Mouse (Mus musculus): ENCODE data around the gene Cabp4.
"Not testable (repeated sequence)": the region's sequence is repeated elsewhere in the genome, so short reads cannot be mapped to it uniquely, and the experiment has no call there.

The Cabp4 gene

DNA sequence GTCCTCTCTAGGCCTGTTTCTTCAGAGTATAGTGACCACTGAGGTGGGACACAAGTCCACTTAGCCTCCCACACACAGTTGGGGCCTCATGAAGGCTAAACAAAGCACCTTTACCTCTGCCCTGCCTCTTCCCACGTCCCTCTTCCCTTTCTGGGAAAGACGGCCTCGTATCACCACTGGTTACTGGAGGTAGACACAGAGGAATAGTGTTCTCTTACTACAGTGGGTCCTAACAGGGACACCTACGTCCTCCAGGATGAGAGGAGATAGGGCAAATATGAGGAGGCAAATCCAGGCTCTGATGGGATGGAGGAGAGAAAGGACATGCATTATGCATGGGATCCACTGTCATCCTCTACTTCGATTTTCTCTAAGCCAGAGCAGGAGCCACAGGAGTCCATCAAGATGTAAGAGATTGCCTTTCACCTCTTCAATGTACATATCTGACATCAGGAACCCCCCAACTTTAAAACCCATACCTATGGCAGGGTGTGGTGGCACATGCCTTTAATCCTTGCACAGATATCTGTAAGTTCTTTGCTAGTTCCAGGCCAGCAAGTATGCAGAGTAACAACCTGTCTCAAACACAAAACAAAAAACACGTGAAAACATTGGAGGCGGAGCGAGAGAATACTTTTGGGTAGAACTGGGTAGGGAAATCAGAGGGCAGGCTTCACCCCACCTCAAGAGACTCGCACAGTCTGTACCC is 4.1 kb upstream of the Cabp4 start:
- in situ Hi-C loops (cut with MboI, MseI), result no loop called here

DNA sequence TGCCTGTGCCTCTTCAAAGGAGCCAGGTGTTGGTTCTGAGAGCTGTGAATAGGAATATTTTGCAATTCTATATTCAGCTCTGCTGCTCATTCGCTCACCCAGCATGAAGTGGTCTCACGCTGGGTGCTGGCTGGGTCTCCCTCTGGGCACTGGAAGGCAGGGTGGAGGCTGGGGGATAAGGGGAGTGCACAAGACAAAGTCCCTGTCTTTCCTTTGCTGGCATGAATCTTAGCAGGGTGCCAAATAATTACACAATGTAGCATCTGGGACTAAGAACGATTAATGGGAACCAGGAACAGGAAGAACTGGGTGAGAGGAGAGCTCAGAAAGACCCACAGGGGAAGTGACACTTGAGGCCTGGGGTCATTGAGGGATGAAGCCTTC is 3.2 kb upstream of the Cabp4 start:
- in situ Hi-C loops (cut with MboI, MseI), result no loop called here

DNA sequence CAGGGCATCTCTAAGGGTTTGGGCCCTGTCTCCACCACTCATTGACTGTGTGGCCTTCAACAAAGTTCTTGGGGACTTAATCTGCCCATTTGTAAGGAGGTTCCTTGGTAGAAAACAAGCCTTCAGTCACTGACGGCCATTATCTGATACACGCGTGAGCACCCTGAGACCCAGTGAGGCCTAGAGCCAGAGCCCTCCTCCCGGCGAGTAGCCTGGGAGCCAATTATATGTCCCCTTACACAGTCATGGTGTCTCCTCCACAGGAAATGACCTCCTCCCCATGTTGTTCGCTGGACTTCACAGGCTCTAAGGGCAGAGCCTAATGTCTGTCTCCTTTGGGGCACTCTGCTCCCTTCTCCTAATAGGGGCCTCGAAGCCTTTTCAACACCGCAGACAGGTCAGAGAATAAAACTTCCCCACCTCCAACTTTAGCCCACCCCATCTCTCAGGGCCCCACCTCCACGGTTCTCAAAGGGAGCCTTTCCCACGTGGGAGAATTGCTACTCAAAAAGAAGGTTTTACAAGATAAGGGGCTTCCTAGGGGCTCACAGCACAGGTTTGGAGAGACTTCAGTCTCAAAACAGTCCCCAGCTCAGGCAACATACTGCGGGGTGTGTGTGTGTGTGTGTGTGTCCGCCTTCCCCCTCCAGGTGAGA is 2.7 kb upstream of the Cabp4 start:
- in situ Hi-C loops (cut with MboI, MseI), result no loop called here

DNA sequence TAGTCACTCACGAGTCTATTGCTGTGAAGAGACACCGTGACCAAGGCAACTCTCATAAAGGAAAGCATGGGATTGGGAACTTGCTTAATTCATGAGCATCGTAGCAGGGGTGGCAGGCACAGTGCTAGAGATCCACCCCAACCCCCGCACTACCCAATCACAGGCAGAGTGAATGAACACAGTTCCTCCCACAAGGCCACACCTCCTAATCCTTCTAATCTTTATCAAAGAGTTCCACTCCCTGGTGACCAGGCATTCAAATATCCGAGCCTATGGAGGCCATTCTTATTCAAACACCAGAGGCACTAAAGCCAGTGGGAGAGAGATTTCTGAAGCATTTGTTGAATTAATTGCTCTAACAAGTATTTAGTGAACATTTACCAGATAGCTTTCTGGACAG is 2.1 kb upstream of the Cabp4 start:
- in situ Hi-C loops (cut with MboI, MseI), result no loop called here

DNA sequence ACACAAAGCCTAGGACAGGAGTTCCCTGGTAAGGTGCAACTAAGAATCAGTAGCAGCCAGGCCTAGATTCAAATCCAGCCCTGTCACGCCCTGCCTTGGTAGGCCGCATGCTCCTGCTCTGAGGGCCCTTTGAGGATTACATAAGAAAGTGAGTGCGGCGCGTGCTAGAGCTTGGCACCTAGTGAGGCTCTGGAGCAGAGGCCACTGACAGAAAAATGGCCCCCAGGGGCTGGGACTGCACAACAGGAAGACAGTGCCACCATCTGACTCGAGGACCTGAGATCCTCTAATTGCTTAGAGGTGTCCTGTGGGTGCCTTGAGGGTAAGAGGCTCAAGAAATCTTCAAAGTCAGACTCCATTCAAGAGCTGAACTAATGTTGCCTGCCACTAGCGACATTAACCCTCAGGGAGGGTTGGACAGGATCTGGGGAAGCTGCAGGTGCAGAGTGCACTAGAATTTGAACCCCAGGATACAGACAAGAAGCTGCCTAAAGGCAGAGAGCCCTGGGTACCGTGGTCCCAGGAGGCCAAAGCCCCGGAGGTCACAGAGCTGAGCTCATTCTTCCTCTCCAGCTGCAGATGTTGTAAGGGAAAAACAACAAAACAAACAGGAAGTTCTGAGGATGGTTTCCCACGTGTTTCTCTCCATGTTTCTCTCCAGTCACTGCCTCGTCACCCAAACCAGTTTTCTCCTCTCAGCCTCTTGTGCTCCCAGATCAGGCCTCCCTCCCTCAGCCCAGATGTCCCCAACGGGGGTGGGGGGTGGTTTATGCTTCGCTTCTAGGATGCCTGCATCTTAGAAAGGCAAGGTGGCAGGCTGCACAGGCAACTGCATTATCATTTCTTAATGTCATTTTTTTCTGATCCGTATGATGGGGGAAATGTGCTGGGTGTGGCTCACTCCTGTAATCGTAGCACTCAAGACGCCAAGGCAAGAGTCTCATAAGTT is 991 bp upstream of the Cabp4 start:
- in situ Hi-C loops (cut with MboI, MseI), result no loop called here

DNA sequence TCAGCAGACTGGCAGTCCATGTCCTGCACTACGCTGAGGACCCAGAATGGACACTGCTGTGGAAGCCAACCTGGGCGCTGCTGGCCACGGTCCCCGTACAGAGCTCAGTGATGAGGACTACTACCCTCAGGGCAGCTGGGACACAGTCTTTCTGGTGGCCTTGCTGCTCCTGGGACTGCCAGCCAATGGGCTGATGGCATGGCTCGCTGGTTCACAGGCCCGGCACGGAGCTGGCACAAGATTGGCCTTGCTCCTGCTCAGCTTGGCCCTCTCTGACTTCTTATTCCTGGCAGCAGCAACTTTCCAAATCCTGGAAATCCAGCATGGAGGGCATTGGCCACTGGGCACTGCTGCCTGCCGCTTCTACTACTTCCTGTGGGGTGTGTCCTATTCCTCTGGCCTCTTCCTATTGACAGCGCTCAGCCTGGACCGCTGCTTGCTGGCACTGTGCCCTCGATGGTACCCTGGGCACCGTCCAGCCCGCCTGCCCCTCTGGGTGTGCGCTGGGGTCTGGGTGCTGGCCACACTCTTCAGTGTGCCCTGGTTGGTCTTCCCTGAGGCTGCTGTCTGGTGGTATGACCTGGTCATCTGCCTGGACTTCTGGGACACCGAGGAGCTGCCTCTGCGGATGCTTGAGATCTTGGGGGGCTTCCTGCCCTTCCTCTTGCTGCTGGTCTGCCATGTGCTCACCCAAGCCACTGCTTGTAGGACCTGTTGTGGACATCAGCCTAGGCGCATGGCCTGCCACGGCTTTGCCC is 1.2 kb downstream of the Cabp4 start:
- in situ Hi-C loops (cut with MboI, MseI), result no loop called here

DNA sequence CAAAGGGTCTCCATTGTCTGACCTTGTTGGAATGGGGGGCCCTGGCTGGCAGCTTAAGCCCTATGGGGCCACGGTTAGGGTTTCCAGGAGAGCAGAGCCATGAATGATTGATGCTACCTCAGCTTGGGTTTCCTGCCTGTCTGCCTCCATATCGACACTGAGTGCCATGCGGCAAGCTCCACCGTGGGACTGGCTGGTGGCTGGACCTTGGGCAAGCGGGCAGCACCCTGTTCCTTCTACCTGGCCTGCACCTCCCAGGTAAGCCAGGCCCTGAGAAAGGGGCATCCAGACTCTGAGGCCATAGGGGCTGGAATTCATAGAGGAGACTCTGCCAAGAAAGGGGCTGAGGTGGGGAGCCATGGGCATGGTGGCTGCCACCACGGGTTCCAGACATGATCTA is 3.7 kb downstream of the Cabp4 start:
- in situ Hi-C loops (cut with MboI, MseI), result no loop called here

DNA sequence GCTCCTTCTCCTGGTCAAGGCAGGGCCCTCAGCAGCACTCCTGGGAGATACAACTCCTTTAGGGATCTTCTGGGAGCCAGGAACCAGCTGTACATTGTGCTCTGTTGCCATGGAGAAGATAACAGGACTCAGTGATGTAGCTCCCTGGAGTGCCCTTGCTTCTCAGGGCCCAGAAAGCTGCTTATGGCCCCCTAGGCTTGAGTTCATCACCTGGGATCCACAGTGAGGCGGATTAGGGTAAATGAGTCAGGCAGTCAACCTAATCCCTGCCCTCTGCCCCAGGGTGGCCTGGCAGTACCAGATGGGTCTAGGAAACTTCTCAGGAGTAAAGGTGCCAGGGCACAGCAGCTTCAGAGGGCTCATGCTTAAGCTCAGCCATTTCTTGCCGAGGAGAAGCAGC is 4.4 kb downstream of the Cabp4 start, which contains the start of gene Gpr152:
TSS of gene Gpr152 (plus strand) at position 342 of the 400 bp plus-strand sequence.
- in situ Hi-C loops (cut with MboI, MseI), result no loop called here

DNA sequence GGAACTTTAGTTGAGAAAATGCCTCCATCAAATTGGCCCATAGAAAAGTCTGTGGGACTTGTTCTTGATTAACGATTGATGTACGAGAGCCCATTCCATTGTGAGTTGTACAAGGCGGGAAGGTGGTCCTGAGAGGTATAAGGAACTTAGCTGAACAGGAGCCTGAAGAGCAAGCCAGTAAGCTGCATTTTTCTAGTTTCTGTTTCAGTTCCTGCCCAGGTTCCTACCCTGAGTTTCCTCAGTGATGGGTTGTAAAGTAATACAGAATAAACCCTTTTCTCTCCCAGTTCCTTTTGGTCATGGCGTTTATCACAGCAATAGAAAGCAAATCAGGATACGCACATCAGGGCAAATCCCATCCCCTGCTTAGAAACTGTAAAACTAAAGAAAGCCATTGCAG is 5.9 kb downstream of the Cabp4 start:
- in situ Hi-C loops (cut with MboI, MseI), result no loop called here

DNA sequence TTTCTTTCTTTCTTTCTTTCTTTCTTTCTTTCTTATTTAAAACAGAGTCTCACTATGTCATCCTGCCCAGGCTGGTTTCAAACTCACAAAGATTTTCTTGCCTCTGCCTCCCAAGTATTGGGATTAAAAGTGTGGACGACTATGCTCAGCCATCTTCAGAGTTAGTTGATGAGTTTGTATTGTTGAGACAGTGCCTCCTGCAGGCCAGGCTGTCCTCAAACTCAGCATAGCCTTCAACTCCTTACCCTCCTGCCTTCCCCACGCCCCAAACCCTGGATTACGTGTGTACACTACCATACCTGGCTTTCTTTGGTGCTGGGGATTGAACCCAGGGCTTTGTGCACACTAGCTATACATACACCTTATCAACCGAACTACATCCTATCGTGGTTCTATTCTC is 7.4 kb downstream of the Cabp4 start:
- in situ Hi-C loops (cut with MboI, MseI), result no loop called here

DNA sequence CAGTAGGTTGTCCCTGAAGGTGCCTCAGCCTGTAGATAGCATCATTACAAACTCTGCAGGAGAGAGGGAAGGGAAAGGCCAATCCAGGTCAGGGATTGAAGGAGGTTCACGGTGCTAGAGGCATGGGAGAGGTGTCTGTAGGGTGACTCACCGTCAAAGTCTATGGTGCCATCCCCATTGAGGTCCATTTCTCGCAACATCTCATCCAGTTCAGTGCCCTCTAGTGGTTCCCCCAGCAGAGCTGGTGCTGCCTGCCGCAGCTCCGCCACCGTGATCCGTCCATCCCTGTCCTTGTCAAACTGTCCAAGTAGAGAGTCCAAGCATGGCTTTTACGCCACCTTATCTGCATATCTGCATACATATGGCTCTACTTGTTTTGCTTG is 7.9 kb downstream of the Cabp4 start:
- in situ Hi-C loops (cut with MboI, MseI), result not testable (repeated sequence)

DNA sequence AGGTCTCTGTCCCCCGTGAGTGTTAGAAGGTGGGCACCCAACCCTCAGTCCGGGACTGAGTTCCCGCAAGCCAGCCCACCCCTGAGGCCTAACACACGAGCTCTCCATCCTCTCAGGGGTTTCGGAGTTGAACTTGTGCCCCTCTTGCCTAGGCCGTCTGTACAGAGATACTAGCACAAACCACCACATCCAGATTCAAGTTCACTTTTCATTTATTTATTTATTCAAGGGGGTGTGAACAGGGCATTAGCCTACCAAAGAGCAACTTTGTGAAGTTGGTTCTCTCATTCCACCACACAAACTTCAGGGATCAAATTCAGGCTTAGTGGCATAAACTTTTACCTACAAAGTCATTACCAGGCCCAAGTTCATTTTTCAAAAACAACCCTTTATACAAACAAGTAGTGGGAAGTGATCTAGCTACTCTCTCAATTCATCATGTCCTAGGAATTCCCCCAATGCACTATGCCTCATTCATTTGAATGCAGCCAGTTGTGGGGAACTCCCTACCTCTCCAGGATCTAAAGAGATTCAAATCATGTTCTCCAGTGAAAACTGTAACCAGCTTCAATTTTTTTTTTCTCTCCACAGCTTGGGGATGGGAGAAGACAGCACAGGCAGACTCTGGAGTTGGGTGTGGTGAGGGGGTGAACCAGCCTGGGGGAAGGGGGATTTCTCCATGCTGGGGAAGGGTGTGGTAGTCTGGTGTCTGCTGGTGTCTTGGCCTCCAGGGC is 8.4 kb downstream of the Cabp4 start:
- in situ Hi-C loops (cut with MboI, MseI), result not testable (repeated sequence)

DNA sequence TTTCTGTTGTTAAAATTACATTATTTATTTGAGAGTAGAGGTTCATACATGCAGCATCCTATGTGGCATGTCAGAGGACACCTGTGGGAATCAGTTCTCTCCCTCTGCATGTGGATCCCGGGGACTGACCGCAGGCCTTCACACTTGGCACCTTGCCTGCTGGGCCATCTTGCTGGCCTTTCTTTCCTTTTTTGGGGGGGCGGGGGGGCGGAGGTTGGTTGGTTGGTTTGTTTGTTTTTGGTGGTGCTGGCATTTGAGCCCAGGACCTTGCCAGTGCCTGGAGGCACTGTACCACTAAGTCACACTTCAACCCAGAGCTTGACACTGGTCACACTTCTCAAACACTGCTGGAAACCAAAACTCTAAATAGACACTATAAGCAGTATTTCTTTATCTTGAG is 9.5 kb downstream of the Cabp4 start:
- in situ Hi-C loops (cut with MboI, MseI), result no loop called here

DNA sequence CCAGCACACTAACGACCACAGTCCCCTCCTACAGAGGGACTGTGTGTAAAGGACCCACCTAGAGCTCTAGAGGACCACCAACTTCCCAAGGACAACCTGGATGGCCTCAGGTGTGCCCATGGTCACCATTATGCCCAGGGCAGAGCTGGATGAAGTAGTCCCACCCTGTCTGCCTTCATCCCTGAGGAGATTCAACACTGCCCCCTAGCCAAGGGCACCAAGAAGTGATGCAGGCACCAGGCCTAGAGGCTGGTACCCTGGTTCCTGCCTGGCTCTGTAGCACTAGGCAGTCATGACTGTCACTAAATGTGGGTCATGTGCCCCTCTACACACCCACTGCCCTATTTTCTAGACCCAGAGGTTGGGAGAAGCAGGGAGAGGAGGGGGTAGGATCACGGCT is 12.1 kb downstream of the Cabp4 start:
- in situ Hi-C loops (cut with MboI, MseI), result no loop called here

DNA sequence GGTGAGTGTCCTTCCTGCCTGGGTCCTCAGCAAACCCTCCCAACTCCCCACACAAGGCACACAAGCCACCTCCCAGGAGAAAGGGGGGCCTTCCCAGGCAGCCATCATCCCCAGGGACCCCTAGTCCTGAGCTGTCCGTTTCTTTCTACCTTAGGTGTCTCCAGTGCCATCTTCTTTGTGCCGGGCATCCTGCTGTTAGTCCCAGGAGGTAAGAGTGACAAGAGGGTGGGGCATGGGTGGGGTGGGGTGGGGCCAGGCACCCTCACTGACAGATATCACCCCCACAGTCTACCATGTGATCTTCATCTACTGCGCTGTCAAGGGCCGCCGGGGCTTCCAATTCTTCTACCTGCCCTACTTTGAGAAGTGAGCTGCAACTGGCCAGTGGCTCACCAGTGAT is 12.8 kb downstream of the Cabp4 start:
- in situ Hi-C loops (cut with MboI, MseI), result no loop called here

DNA sequence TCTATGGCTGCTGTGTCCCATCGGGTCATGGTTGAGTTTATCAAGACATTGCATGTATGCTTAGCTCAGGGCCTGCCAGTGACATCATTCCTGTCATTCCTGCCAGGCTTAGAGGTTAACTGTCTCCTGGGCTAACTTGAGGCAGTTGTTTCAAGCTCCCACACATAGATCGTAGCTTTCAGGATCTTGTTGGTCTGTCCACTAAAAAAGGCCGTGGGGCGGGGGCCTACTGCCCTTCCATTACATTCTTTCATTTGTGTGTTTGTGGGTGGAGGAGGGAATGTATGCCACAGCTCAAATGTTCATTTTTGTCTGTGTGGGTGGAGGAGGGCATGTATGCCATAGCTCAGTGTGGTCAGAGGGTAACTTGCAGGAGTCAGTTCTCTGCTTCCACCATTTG is 13.7 kb downstream of the Cabp4 start:
- in situ Hi-C loops (cut with MboI, MseI), result no loop called here

DNA sequence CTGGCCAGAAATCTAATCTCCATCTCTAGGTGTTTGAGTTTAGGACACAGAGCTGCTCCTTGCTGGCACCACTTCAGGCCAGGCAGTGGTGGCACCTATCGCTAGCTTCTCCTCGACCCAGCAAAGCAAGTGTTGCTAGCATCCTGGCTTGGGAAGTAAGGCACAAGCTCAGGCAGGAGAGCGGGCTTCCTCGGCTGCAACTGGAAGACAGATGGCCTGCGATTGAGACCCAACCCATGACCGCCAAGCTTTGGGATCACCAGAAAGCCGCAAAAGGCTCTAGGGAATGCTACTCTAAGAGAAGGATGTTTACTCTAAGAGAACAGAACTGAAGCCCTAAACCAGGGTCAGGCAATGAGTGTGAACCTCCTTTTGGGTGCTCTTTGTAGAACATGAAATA is 14.4 kb downstream of the Cabp4 start:
- in situ Hi-C loops (cut with MboI, MseI), result no loop called here

DNA sequence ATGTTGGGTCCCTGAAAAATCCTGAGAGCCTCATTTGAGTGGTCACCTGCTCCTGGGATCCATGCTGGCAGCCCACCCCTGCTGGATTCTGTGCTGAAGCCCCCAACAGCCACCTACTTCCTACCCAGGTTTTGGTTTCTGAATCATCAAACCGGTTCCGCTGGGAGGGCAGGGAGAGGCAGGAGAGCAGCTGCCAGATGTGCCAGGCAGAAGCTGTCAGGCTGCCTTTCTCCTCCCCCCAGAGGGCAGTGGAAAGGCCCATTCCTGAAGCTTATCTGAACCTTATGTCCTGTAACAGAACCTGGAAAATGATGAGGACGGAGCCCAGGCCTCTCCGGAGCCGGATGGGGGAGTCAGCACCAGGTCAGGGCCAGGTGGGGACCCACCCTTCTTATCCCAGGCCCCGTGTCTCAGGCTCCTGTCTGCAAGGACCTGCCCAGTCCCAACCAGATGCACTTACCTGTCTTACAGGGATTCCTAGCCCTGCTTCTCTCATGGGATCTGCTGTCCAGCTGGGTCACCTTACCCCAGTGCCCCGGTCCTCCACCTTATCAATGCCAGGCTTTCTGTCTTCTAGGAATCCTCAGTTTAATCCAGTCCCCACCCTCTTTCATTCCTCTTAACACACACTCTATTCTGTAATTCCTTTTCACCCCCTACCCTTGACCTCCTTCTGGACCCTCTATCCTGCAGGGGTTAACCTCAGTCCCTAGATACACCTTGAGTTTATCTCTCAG is 16.9 kb downstream of the Cabp4 start:
- in situ Hi-C loops (cut with MboI, MseI), result no loop called here

DNA sequence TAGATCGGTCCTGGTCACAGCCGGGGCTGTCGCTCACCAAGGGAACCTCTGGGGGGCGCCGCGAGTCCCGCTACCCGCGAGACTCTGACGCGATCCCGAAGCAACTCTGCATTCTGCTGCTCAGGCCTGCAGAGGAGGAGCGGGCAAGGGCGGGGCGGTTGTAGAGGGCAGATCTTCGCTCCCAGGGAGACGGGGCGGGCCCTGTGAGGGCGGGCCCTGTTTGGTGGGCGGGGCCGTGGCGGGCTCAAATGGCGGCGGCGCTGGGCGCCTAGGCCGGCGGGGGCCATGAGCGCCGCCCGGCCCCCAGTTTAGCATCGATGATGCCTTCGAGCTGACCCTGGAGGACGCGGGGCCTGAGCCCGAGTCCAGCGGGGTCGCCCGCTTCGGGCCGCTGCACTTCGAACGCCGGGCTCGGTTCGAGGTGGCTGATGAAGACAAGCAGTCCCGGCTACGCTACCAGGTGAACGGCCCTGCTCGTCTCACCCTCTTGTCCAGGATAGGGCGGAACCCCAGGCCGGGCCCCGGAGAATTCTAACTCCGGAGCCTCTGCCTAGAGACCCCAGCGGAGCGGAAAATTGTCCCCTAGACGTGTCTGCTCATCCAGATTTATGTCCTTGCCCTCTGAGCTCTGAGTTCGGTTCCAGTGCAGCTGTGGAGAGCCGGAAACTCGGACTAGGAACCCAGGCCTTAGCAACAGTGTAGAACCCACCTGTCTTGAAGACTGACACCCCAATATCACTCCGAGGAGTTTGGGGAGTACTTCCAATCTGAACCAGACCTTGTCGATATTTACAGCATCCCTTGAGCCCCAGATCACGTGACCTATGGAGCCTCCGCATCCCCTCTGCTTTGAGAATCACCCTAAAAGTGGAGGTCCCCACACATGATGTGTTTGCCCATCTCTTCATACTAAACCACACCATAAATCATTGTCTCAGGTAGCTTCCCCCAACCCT is 17.8 kb downstream of the Cabp4 start, which contains the start of gene Aip:
TSS of gene Aip (minus strand) at position 118 of the 956 bp plus-strand sequence.
- in situ Hi-C loops (cut with MboI, MseI), result no loop called here

Measured in T-helper 1 cell (primary cell).